In the genomic region with DNA sequence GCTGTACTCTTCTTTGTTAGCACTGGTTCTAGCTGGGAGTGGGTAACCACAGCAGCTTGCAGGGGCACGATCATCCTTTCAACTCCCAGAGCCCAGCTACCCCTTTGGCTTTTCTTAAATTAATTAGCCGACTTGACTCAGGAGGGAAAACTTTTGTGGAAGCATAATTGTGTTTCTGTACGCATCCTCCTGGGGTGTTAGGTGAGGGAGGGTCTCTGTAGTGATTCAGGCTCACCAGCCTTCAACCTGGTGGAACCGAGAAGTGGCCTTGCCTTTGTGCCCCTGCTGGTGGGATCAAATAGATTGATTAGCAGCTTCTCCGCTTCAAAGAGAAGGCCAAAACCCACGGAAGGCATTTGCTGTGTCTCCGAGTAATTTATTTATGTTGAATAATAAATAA, we compare ENCODE assay signal across 13 mouse cellular contexts. TPM values are rescaled to one million over a fixed set of nuclear protein-coding genes. Genes with fewer than 3 reads are reported as not detected.
DNase-seq lines count a peak whose midpoint lies in the region; ATAC-seq and TF ChIP-seq lines count a peak whose summit lies in the region.
"Had no signal": no experiment of that assay in that cellular context is flagged by ENCODE, and none has a peak within 500 bp of the region (broad histone marks: within the 10 kb centered on the region; RNA-seq: fewer than 3 reads in every experiment).

No protein-coding gene starts in this region.

- ATAC-seq in megakaryocyte, adult 5-6 weeks (ENCODE audit: poor library complexity, severe bottlenecking) = no peak
- ATAC-seq in embryonic facial prominence, embryonic 14.5 days (ENCODE audit: low read depth) = no peak
- no peak for ATAC-seq in limb, embryonic 14.5 days (ENCODE audit: low FRiP score, low read depth)

- H3K36me3 ChIP-seq in megakaryocyte, embryonic 14.5 days (replicated peaks; ENCODE audit: low read length) = no peaks in the 10 kb centered on the region
- peaks cover 13% of the 10 kb centered on the region; the same call in 1 of the 2 replicates for H3K36me3 ChIP-seq in embryonic facial prominence, embryonic 14.5 days (ENCODE audit: control insufficient read depth, insufficient read depth, low read length)
- H3K36me3 ChIP-seq in limb, embryonic 14.5 days (ENCODE audit: control insufficient read depth, insufficient read depth, low read length) = peaks cover 44% of the 10 kb centered on the region
- H3K36me3 ChIP-seq: lung, embryonic 15.5 days had no signal

- peak overlapping the region; percentile 25 for H3K27ac ChIP-seq in embryonic facial prominence, embryonic 14.5 days (replicated peaks; ENCODE audit: low read depth, low read length)
- H3K27ac ChIP-seq in limb, embryonic 14.5 days (replicated peaks; ENCODE audit: low read depth, low read length) = peak overlapping the region; percentile 87; the same call in 1 of the 2 replicates
- H3K27ac ChIP-seq: layer of hippocampus, adult 2 months; lung, embryonic 15.5 days had no signal

- H3K9me3 ChIP-seq in megakaryocyte, embryonic 14.5 days = 0 out of 2 replicates have a peak, but pooled peaks cover 8% of the 10 kb centered on the region
- H3K9me3 ChIP-seq in embryonic facial prominence, embryonic 14.5 days (ENCODE audit: control insufficient read depth, low read length) = no peaks in the 10 kb centered on the region
- no peaks in the 10 kb centered on the region for H3K9me3 ChIP-seq in limb, embryonic 14.5 days (ENCODE audit: control insufficient read depth, low read length)
- H3K9me3 ChIP-seq: lung, embryonic 15.5 days had no signal

- TF ChIP-seq POLR2A in limb, embryonic 14.5 days (IDR thresholded peaks at IDR 0.05; ENCODE audit: borderline replicate concordance, extremely low read depth, insufficient read depth, insufficient read length) = no peak

- H3K4me3 ChIP-seq in megakaryocyte, embryonic 14.5 days (replicated peaks) = peak overlapping the region; percentile 18
- peak overlapping the region; percentile 1; the same call in 1 of the 2 replicates for H3K4me3 ChIP-seq in embryonic facial prominence, embryonic 14.5 days (ENCODE audit: low read depth, low read length)
- H3K4me3 ChIP-seq in limb, embryonic 14.5 days (replicated peaks; ENCODE audit: low read length) = peak overlapping the region; percentile 63
- H3K4me3 ChIP-seq: layer of hippocampus, adult 2 months; lung, embryonic 15.5 days had no signal

- H3K9ac ChIP-seq in embryonic facial prominence, embryonic 14.5 days (ENCODE audit: low read depth, low read length) = no peak overlapping the region
- peak overlapping the region; percentile 84 for H3K9ac ChIP-seq in limb, embryonic 14.5 days (ENCODE audit: low read depth, low read length, severe bottlenecking)
- H3K9ac ChIP-seq: lung, embryonic 15.5 days had no signal

- H3K27me3 ChIP-seq in megakaryocyte, embryonic 14.5 days (replicated peaks) = peaks cover 99% of the 10 kb centered on the region
- H3K27me3 ChIP-seq in embryonic facial prominence, embryonic 14.5 days (replicated peaks; ENCODE audit: control insufficient read depth, insufficient read depth, low read length) = peaks cover 30% of the 10 kb centered on the region
- peaks cover 3% of the 10 kb centered on the region; the same call in 1 of the 2 replicates for H3K27me3 ChIP-seq in limb, embryonic 14.5 days (ENCODE audit: control insufficient read depth, insufficient read depth, low read length)

- WGBS in embryonic facial prominence, embryonic 14.5 days = 30% methylated on average over 7 of the region's 7 CpGs
- 21% methylated on average over 7 of the region's 7 CpGs for WGBS in limb, embryonic 14.5 days

- H3K4me1 ChIP-seq in megakaryocyte, embryonic 14.5 days = peaks cover 62% of the 10 kb centered on the region
- peaks cover 22% of the 10 kb centered on the region for H3K4me1 ChIP-seq in embryonic facial prominence, embryonic 14.5 days (ENCODE audit: control insufficient read depth, insufficient read depth, low read length)
- peaks cover 24% of the 10 kb centered on the region for H3K4me1 ChIP-seq in limb, embryonic 14.5 days (ENCODE audit: control insufficient read depth, insufficient read depth, low read length)

- DNase-seq in embryonic facial prominence, embryonic 14.5 days (ENCODE audit: low spot score) = no peak
- DNase-seq in limb, embryonic 14.5 days (ENCODE audit: low spot score) = no peak
- DNase-seq in layer of hippocampus, adult 8-10 months (ENCODE audit: low spot score in 2 of 2) = no peak
- DNase-seq in thymus, postnatal 14 days = no peak
- no peak for DNase-seq in ovary, postnatal 36 days (ENCODE audit: low spot score)
- DNase-seq: adrenal gland, postnatal 25 days; kidney, adult 9 months; left cerebral cortex, postnatal 4 days; right cerebral cortex, postnatal 25 days had no signal

- peak overlapping the region; percentile 89 for H3K4me2 ChIP-seq in embryonic facial prominence, embryonic 14.5 days (ENCODE audit: low read depth, low read length)
- peak overlapping the region; percentile 90 for H3K4me2 ChIP-seq in limb, embryonic 14.5 days (replicated peaks; ENCODE audit: low read depth, low read length, severe bottlenecking)
- H3K4me2 ChIP-seq: lung, embryonic 15.5 days had no signal

RNA-seq across cellular contexts. Expression of gene Col2a1, which starts 4.5 kb away (rescaled TPM):
- 0.27 TPM in 1 of 2 replicates, not detected in the other for polyA plus RNA-seq in megakaryocyte, embryonic 14.5 days (2012; ENCODE audit: insufficient read depth, low replicate concordance)
- total RNA-seq in megakaryocyte, adult 5-6 weeks (2015) = not detected in 2 replicates
- not detected in 2 replicates for total RNA-seq in megakaryocyte, adult 5-6 weeks (2017)
- 372 and 595 TPM in 2 replicates for polyA plus RNA-seq in embryonic facial prominence, embryonic 14.5 days (2014; fragmentation: Nextera tagmentation; extraction: Ambion mirVana)
- 1,642 and 1,975 TPM in 2 replicates for polyA plus RNA-seq in limb, embryonic 14.5 days (2012; rRNA removed)
- polyA plus RNA-seq in limb, embryonic 14.5 days (2014; fragmentation: Nextera tagmentation; extraction: Ambion mirVana) = 754 and 761 TPM in 2 replicates
- total RNA-seq in layer of hippocampus, adult 8-10 months (2022) = 1 to 10 TPM; 1.2 to 2.8 (median 1.9) TPM
- total RNA-seq: adrenal gland, postnatal 25 days had no signal

RNA-seq across cellular contexts. Expression of gene Tmem106c, which starts 36.0 kb away (rescaled TPM):
- 6.8 and 24.2 TPM in 2 replicates for polyA plus RNA-seq in megakaryocyte, embryonic 14.5 days (2012; ENCODE audit: insufficient read depth, low replicate concordance)
- total RNA-seq in megakaryocyte, adult 5-6 weeks (2015) = 12.4 and 18.5 TPM in 2 replicates
- total RNA-seq in megakaryocyte, adult 5-6 weeks (2017) = 13.5 and 14.1 TPM in 2 replicates
- polyA plus RNA-seq in embryonic facial prominence, embryonic 14.5 days (2014; fragmentation: Nextera tagmentation; extraction: Ambion mirVana) = 47.2 and 51.6 TPM in 2 replicates
- 49.9 and 59.1 TPM in 2 replicates for polyA plus RNA-seq in limb, embryonic 14.5 days (2012; rRNA removed)
- polyA plus RNA-seq in limb, embryonic 14.5 days (2014; fragmentation: Nextera tagmentation; extraction: Ambion mirVana) = 49.8 and 51.5 TPM in 2 replicates
- total RNA-seq in layer of hippocampus, adult 8-10 months (2022) = 10 to 100 TPM; 32.1 to 41.9 (median 39.0) TPM

Comparison
In these comparisons a context has a peak if more than half of its experiments do, and no peak if none do; other contexts are left out.
1. H3K4me3 ChIP-seq: peak in every context shown above with its lines; median percentile 63 in limb, embryonic 14.5 days; 18 in megakaryocyte, embryonic 14.5 days; 1 in embryonic facial prominence, embryonic 14.5 days.
2. RNA of gene Col2a1, which starts 4.5 kb away (polyA plus RNA-seq): 754 to 1,975 TPM in limb, embryonic 14.5 days and 372 to 595 TPM in embryonic facial prominence, embryonic 14.5 days; 0.27 TPM in megakaryocyte, embryonic 14.5 days; every median in the first group is over 100 times any median in the second.